Comparison of ENCODE assay signal across 13 mouse cellular contexts in the genomic region with DNA sequence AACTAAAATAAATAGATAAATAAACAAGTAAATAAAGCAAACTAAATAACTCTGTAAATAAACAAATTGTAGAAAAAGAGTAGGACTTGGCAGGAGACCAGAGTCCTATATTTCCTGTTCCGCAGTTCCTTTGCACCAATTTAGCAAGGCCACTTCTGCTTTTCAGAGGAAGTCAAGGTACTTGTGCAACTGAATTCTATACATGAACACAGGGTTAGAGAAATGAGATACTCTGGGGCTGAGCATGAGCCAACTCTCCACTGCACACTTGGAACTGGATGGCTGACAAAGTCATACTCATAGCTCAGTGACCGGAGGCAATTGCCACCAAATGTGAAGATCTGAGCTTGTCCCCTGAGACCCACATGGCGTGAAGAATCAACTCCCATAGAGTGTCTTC. TPM values are rescaled to one million over a fixed set of nuclear protein-coding genes. Genes with fewer than 3 reads are reported as not detected.
DNase-seq lines count a peak whose midpoint lies in the region; ATAC-seq and TF ChIP-seq lines count a peak whose summit lies in the region.
"Had no signal": no experiment of that assay in that cellular context is flagged by ENCODE, and none has a peak within 500 bp of the region (broad histone marks: within the 10 kb centered on the region; RNA-seq: fewer than 3 reads in every experiment).

No protein-coding gene starts in this region.

- DNase-seq in lung, postnatal 36 days = peak; percentile 64
- DNase-seq in lung, adult 2 months = no peak
- DNase-seq in MEL (ENCODE audit: low read depth, low spot score) = peak; percentile 95
- DNase-seq in spleen, postnatal 36 days (ENCODE audit: low spot score in 2 of 2) = peak; percentile 78 to 84
- DNase-seq in adrenal gland, postnatal 14 days = no peak
- DNase-seq in left cerebral cortex, adult 2 months (ENCODE audit: extremely low spot score in 1 of 2, low spot score in 2 of 2) = no peak
- DNase-seq: cerebellum, adult 8-10 months; right cerebral cortex, postnatal 4 days had no signal

- no peaks in the 10 kb centered on the region for H3K27me3 ChIP-seq in MEL (ENCODE audit: control insufficient read depth in 1 of 2, insufficient read depth in 2 of 2, low read length in 2 of 2)
- H3K27me3 ChIP-seq: heart, embryonic 15.5 days; hindbrain, embryonic 12.5 days had no signal

- H3K27ac ChIP-seq in MEL (ENCODE audit: control insufficient read depth, low read depth, low read length) = peak overlapping the region; percentile 90
- H3K27ac ChIP-seq in left cerebral cortex, adult 2 months = no peak overlapping the region
- H3K27ac ChIP-seq: forebrain, embryonic 10.5 days; heart, embryonic 15.5 days; hindbrain, embryonic 12.5 days; kidney, postnatal 0 days had no signal

- 83% methylated on average over 3 of the region's 3 CpGs for WGBS in lung, adult 2 months

- H3K9me3 ChIP-seq in MEL (replicated peaks; ENCODE audit: insufficient read depth, low read length) = no peaks in the 10 kb centered on the region
- H3K9me3 ChIP-seq: forebrain, embryonic 10.5 days; heart, embryonic 15.5 days; hindbrain, embryonic 12.5 days had no signal

- 0 out of 2 replicates have a peak, but pooled peaks cover 2% of the 10 kb centered on the region for H3K4me1 ChIP-seq in lung, adult 2 months (ENCODE audit: control insufficient read depth, insufficient read depth, low read length)
- H3K4me1 ChIP-seq in MEL (ENCODE audit: control insufficient read depth in 1 of 2, insufficient read depth in 2 of 2, low read length in 2 of 2) = peaks cover 23 to 44% of the 10 kb centered on the region in 2 experiments

- TF ChIP-seq CTCF in lung, adult 2 months (IDR thresholded peaks at IDR 0.05; ENCODE audit: insufficient read depth, low read length) = no peak
- TF ChIP-seq CTCF in MEL (IDR thresholded peaks at IDR 0.05 in 2 of 3, conservative IDR thresholded peaks at IDR 0.05 in 1 of 3; ENCODE audit: control insufficient read depth in 1 of 3, insufficient read depth in 1 of 3, low read depth in 2 of 3, low read length in 3 of 3, poor library complexity in 1 of 3, severe bottlenecking in 1 of 3) = no peak
- no peak for TF ChIP-seq CTCF in left cerebral cortex, adult 2 months (IDR thresholded peaks at IDR 0.05)

- peak overlapping the region; percentile 23; the same call in 1 of the 2 replicates for H3K9ac ChIP-seq in MEL (ENCODE audit: control insufficient read depth, low read depth, low read length, poor library complexity, severe bottlenecking)
- H3K9ac ChIP-seq: heart, embryonic 15.5 days; hindbrain, embryonic 12.5 days had no signal

- ATAC-seq in hematopoietic stem cell, adult 5-6 weeks (replicated peaks in 1 of 2; ENCODE audit: insufficient read depth in 1 of 2, low FRiP score in 2 of 2, low TSS enrichment in 1 of 2, low read depth in 1 of 2, poor library complexity in 2 of 2, severe bottlenecking in 2 of 2) = peak; percentile 51 to 66; a peak in 2 of 4 replicates

- TF ChIP-seq EP300 in MEL (IDR thresholded peaks at IDR 0.05; ENCODE audit: low read depth in 1 of 2, low read length in 2 of 2) = peak; percentile 80 to 96

- H3K36me3 ChIP-seq in MEL (ENCODE audit: control insufficient read depth in 1 of 2, insufficient read depth in 2 of 2, low read length in 2 of 2) = peaks cover 0 to 41% of the 10 kb centered on the region in 2 experiments; a peak in 2 of 4 replicates
- H3K36me3 ChIP-seq: heart, embryonic 15.5 days; hindbrain, embryonic 12.5 days had no signal

- H3K4me3 ChIP-seq in lung, adult 2 months (replicated peaks; ENCODE audit: extremely low read depth, low read depth, low read length) = no peak overlapping the region
- no peak overlapping the region for H3K4me3 ChIP-seq in MEL (ENCODE audit: control insufficient read depth in 1 of 2, insufficient read depth in 1 of 2, low read depth in 2 of 2, low read length in 2 of 2)
- no peak overlapping the region for H3K4me3 ChIP-seq in left cerebral cortex, adult 2 months
- H3K4me3 ChIP-seq: forebrain, embryonic 10.5 days; heart, embryonic 15.5 days; hindbrain, embryonic 12.5 days had no signal

- intact Hi-C loops in left cerebral cortex, adult 2 months (cut with DNase I) = no loop called here

- H3K79me2 ChIP-seq in MEL (ENCODE audit: control insufficient read depth, insufficient read depth, low read length, poor library complexity) = no peaks in the 10 kb centered on the region

- TF ChIP-seq POLR2A in lung, adult 2 months (IDR thresholded peaks at IDR 0.05; ENCODE audit: borderline replicate concordance, extremely low read depth, low read depth, low read length) = no peak
- TF ChIP-seq POLR2A in MEL (IDR thresholded peaks at IDR 0.05; ENCODE audit: control insufficient read depth in 1 of 2, insufficient read depth in 1 of 2, low read depth in 1 of 2, low read length in 2 of 2, poor library complexity in 1 of 2) = no peak

- no peak for TF ChIP-seq RAD21 in MEL (IDR thresholded peaks at IDR 0.05; ENCODE audit: low read depth, low read length)

TF ChIP-seq in MEL, 35 proteins besides CTCF, POLR2A, EP300 and RAD21:
- TF ChIP-seq SIN3A (IDR thresholded peaks at IDR 0.05; ENCODE audit: low read length) (peak; percentile 63; the same call in 1 of the 2 replicates), RCOR1 (IDR thresholded peaks at IDR 0.05; ENCODE audit: low read depth, low read length) (peak; percentile 63), ETS1 (IDR thresholded peaks at IDR 0.05; ENCODE audit: low read depth, low read length) (peak; percentile 89), MYC (IDR thresholded peaks at IDR 0.05; ENCODE audit: low read depth, low read length) (peak; percentile 72; the same call in 1 of the 2 replicates), BHLHE40 (IDR thresholded peaks at IDR 0.05; ENCODE audit: borderline replicate concordance, low read depth, low read length) (peak; percentile 60; the same call in 1 of the 2 replicates), SMC3 (IDR thresholded peaks at IDR 0.05; ENCODE audit: low read depth, low read length) (no peak), KAT2A (conservative IDR thresholded peaks at IDR 0.05; ENCODE audit: low read depth, low read length) (no peak), CHD1 (IDR thresholded peaks at IDR 0.05; ENCODE audit: low read depth, low read length) (no peak), TCF12 (IDR thresholded peaks at IDR 0.05; ENCODE audit: low read depth, low read length) (peak; percentile 44; the same call in 1 of the 2 replicates), POLR2AphosphoS5 (IDR thresholded peaks at IDR 0.05; ENCODE audit: borderline replicate concordance, low read depth, low read length) (no peak), MXI1 (IDR thresholded peaks at IDR 0.05; ENCODE audit: low read depth, low read length) (peak; percentile 69; the same call in 1 of the 2 replicates), GATA1 (IDR thresholded peaks at IDR 0.05; ENCODE audit: low read depth, low read length) (peak; percentile 14; the same call in 1 of the 2 replicates), ELF1 (IDR thresholded peaks at IDR 0.05; ENCODE audit: low read depth, low read length) (peak; percentile 75), ZNF384 (IDR thresholded peaks at IDR 0.05; ENCODE audit: low read depth, low read length) (peak; percentile 65), MYB (IDR thresholded peaks at IDR 0.05; ENCODE audit: low read depth, low read length) (peak; percentile 56), USF1 (IDR thresholded peaks at IDR 0.05; ENCODE audit: low read depth, low read length) (no peak), HCFC1 (IDR thresholded peaks at IDR 0.05; ENCODE audit: low read depth, low read length) (peak; percentile 64; the same call in 1 of the 2 replicates)
TF ChIP-seq in MEL: peak in this region for 12.

RNA-seq across cellular contexts. Expression of a gene that starts 8.0 kb away (rescaled TPM):
- polyA plus RNA-seq in lung, adult 2 months (2012; rRNA removed) = 1.0 and 3.0 TPM in 2 replicates
- total RNA-seq in MEL (2012; rRNA removed) = not detected in 2 replicates
- under 1 TPM in 1 of 2 experiments, not detected in 1; 0.26 TPM for polyA plus RNA-seq in MEL (2012; ENCODE audit: insufficient read depth in 1 of 2, insufficient read length in 2 of 2, low read depth in 1 of 2, low replicate concordance in 2 of 2, missing spikeins in 1 of 2)
- total RNA-seq in hematopoietic stem cell, adult 5-6 weeks (2017) = 50.2 and 51.9 TPM in 2 replicates
- total RNA-seq in adrenal gland, postnatal 14 days (2021) = 0.67 and 1.9 TPM in 2 replicates
- under 1 TPM in 1 of 2 experiments, not detected in 1; 0.44 TPM for total RNA-seq in left cerebral cortex, adult 2 months (2021)

RNA-seq across cellular contexts. Expression of a gene that starts 8.6 kb away (rescaled TPM):
- polyA plus RNA-seq in lung, adult 2 months (2012; rRNA removed) = 225 and 283 TPM in 2 replicates
- 0.12 and 0.20 TPM in 2 replicates for total RNA-seq in MEL (2012; rRNA removed)
- polyA plus RNA-seq in MEL (2012; ENCODE audit: insufficient read depth in 1 of 2, insufficient read length in 2 of 2, low read depth in 1 of 2, low replicate concordance in 2 of 2, missing spikeins in 1 of 2) = under 1 TPM in 1 of 2 experiments, not detected in 1; 0.14 TPM
- total RNA-seq in hematopoietic stem cell, adult 5-6 weeks (2017) = 46.2 and 50.2 TPM in 2 replicates
- 110 and 152 TPM in 2 replicates for total RNA-seq in adrenal gland, postnatal 14 days (2021)
- total RNA-seq in left cerebral cortex, adult 2 months (2021) = 10 to 100 TPM; 17.3 to 22.0 TPM

RNA-seq across cellular contexts. Expression of a gene that starts 20.3 kb away (rescaled TPM):
- polyA plus RNA-seq in lung, adult 2 months (2012; rRNA removed) = 4.8 and 6.3 TPM in 2 replicates
- 9.2 and 10.7 TPM in 2 replicates for total RNA-seq in MEL (2012; rRNA removed)
- polyA plus RNA-seq in MEL (2012; ENCODE audit: insufficient read depth in 1 of 2, insufficient read length in 2 of 2, low read depth in 1 of 2, low replicate concordance in 2 of 2, missing spikeins in 1 of 2) = 1 to 10 TPM in 1 of 2 experiments, not detected in 1; 6.3 TPM
- total RNA-seq in hematopoietic stem cell, adult 5-6 weeks (2017) = 16.0 and 24.2 TPM in 2 replicates
- total RNA-seq in adrenal gland, postnatal 14 days (2021) = 6.6 and 7.3 TPM in 2 replicates
- total RNA-seq in left cerebral cortex, adult 2 months (2021) = 1 to 10 TPM; 3.2 to 4.2 TPM

RNA-seq across cellular contexts. Expression of a gene that starts 30.0 kb away (rescaled TPM):
- polyA plus RNA-seq in lung, adult 2 months (2012; rRNA removed) = 539 and 718 TPM in 2 replicates
- total RNA-seq in MEL (2012; rRNA removed) = 338 and 358 TPM in 2 replicates
- 1,000 to 10,000 TPM in 1 of 2 experiments, 100 to 1,000 TPM in 1; 748 to 3,269 TPM for polyA plus RNA-seq in MEL (2012; ENCODE audit: insufficient read depth in 1 of 2, insufficient read length in 2 of 2, low read depth in 1 of 2, low replicate concordance in 2 of 2, missing spikeins in 1 of 2)
- 1,945 and 2,149 TPM in 2 replicates for total RNA-seq in hematopoietic stem cell, adult 5-6 weeks (2017)
- 755 and 762 TPM in 2 replicates for total RNA-seq in adrenal gland, postnatal 14 days (2021)
- 100 to 1,000 TPM; 652 to 679 TPM for total RNA-seq in left cerebral cortex, adult 2 months (2021)

RNA-seq across cellular contexts. Expression of a gene that starts 30.0 kb away (rescaled TPM):
- 1.9 and 2.9 TPM in 2 replicates for polyA plus RNA-seq in lung, adult 2 months (2012; rRNA removed)
- 11.2 and 11.6 TPM in 2 replicates for total RNA-seq in MEL (2012; rRNA removed)
- 10 to 100 TPM in 1 of 2 experiments, not detected in 1; 12.9 TPM for polyA plus RNA-seq in MEL (2012; ENCODE audit: insufficient read depth in 1 of 2, insufficient read length in 2 of 2, low read depth in 1 of 2, low replicate concordance in 2 of 2, missing spikeins in 1 of 2)
- 25.3 and 53.4 TPM in 2 replicates for total RNA-seq in hematopoietic stem cell, adult 5-6 weeks (2017)
- 12.2 and 13.2 TPM in 2 replicates for total RNA-seq in adrenal gland, postnatal 14 days (2021)
- total RNA-seq in left cerebral cortex, adult 2 months (2021) = 10 to 100 TPM; 12.6 to 15.1 TPM

Comparison
In these comparisons a context has a peak if more than half of its experiments do, and no peak if none do; other contexts are left out.
1. DNase-seq: peak in lung, postnatal 36 days (single experiment), MEL (single experiment) and spleen, postnatal 36 days (2 of 2); none in lung, adult 2 months (single experiment), adrenal gland, postnatal 14 days (single experiment) and left cerebral cortex, adult 2 months (0 of 2).
2. RNA of a gene that starts 8.0 kb away (total RNA-seq): 50.2 to 51.9 TPM in hematopoietic stem cell, adult 5-6 weeks; 0.67 to 1.9 TPM in adrenal gland, postnatal 14 days, 0.44 TPM in left cerebral cortex, adult 2 months and not detected in MEL; every median in the first group is over 10 times any median in the second.
3. RNA of a gene that starts 8.6 kb away (total RNA-seq): 110 to 152 TPM in adrenal gland, postnatal 14 days, 46.2 to 50.2 TPM in hematopoietic stem cell, adult 5-6 weeks and 17.3 to 22.0 TPM in left cerebral cortex, adult 2 months; 0.12 to 0.20 TPM in MEL; every median in the first group is over 10 times any median in the second.